ENCODE assay signal across 8 mouse cellular contexts in genomic region chr15:97663750-97664406, GRCm38 (mm10). TPM values are rescaled to one million over a fixed set of nuclear protein-coding genes. Genes with fewer than 3 reads are reported as not detected.
A peak's percentile ranks its signal among the peaks of the same experiment; 100 is the strongest.
DNase-seq lines count a peak whose midpoint lies in the region; ATAC-seq and TF ChIP-seq lines count a peak whose summit lies in the region.

No protein-coding gene starts in this region.

- peak; percentile 61 for ATAC-seq in inflammation-experienced regulatory T-cells, adult 6 months
- ATAC-seq in megakaryocyte progenitor cell, adult 5-6 weeks (replicated peaks; ENCODE audit: poor library complexity): peak; percentile 81

- peak; percentile 61 to 87 for DNase-seq in adrenal gland, adult (ENCODE audit: inconsistent age in 2 of 2, low spot score in 1 of 2)
- peak; percentile 73 for DNase-seq in gastrocnemius, postnatal 10 days
- peak; percentile 68 to 76 for DNase-seq in left cerebral cortex, postnatal 10 days (ENCODE audit: extremely low spot score in 1 of 2, low spot score in 2 of 2)
- peak; percentile 78 for DNase-seq in right cerebral cortex, postnatal 14 days
- peak; percentile 44 to 77 for DNase-seq in urinary bladder, postnatal 4 days (ENCODE audit: low spot score in 2 of 2)

- no peak overlapping the region for H3K27ac ChIP-seq in cortical plate, adult 2 months (ENCODE audit: insufficient read depth, low read length)

- H3K4me1 ChIP-seq in cortical plate, adult 2 months (ENCODE audit: control insufficient read depth, insufficient read depth, low read length): no peaks in the 10 kb centered on the region

- peak overlapping the region; percentile 29 for H3K4me3 ChIP-seq in cortical plate, adult 2 months (ENCODE audit: insufficient read depth, low read length)

- TF ChIP-seq POLR2A in cortical plate, adult 2 months (IDR thresholded peaks at IDR 0.05; ENCODE audit: extremely low read depth, insufficient read depth, low read length): no peak

- TF ChIP-seq CTCF in cortical plate, adult 2 months (IDR thresholded peaks at IDR 0.05; ENCODE audit: extremely low read depth, insufficient read depth, low read length): peak; percentile 87

- intact Hi-C loops in left cerebral cortex, postnatal 10 days (cut with DNase I): loop anchor here (2.0 kb wide), 1 partner anchor 469 kb away; no protein-coding TSS in a partner anchor

RNA-seq across cellular contexts. Expression of gene Rpap3, which starts 41.7 kb away (rescaled TPM):
- 19.6 and 22.0 TPM in 2 replicates for polyA plus RNA-seq in cortical plate, adult 2 months (2012; rRNA removed)
- 10 to 100 TPM; 10.2 to 13.2 TPM for total RNA-seq in gastrocnemius, postnatal 10 days (2021)
- polyA plus RNA-seq in inflammation-experienced regulatory T-cells, adult 6 months (2017; shearing (Covaris generic)): 10 to 100 TPM; 17.3 to 34.2 (median 22.8) TPM
- 10 to 100 TPM; 27.9 to 31.9 TPM for total RNA-seq in left cerebral cortex, postnatal 10 days (2021)
- total RNA-seq in megakaryocyte progenitor cell, adult 5-6 weeks (2015): 20.7 and 21.9 TPM in 2 replicates
- total RNA-seq in megakaryocyte progenitor cell, adult 5-6 weeks (2017): 36.0 and 46.6 TPM in 2 replicates
